Mouse (Mus musculus): ENCODE results near the gene Hist1h2bh. TPM values are rescaled to one million over a fixed set of nuclear protein-coding genes. Genes with fewer than 3 reads are reported as not detected.
"Not testable (repeated sequence)": the region's sequence is repeated elsewhere in the genome, so short reads cannot be mapped to it uniquely, and the experiment has no call there.

The Hist1h2bh gene
- total RNA-seq, 2 experiments from 2014 or later = 0.54 to 0.67 TPM

- DNase-seq (ENCODE audit: low spot score in 2 of 2) = not testable (repeated sequence)
Measured at GRCm38 (mm10) chr13:23574546-23575170, 31.5 kb upstream of the Hist1h2bh start.

- DNase-seq (ENCODE audit: low spot score in 2 of 2) = peak; percentile 79 to 89
Measured at GRCm38 (mm10) chr13:23573898-23574524, 30.8 kb upstream of the Hist1h2bh start, which contains the start of the genes Hist1h2bf and Hist1h2ad. TSS of gene Hist1h2bf (minus strand) at chr13:23574196. TSS of gene Hist1h2ad (plus strand) at chr13:23574381.

- not testable (repeated sequence) for DNase-seq (ENCODE audit: low spot score in 2 of 2)
Measured at GRCm38 (mm10) chr13:23573034-23573897, 30.1 kb upstream of the Hist1h2bh start.

- no peak for DNase-seq (ENCODE audit: low spot score in 2 of 2)
Measured at GRCm38 (mm10) chr13:23572218-23573033, 29.2 kb upstream of the Hist1h2bh start.

- DNase-seq (ENCODE audit: low spot score in 2 of 2) = not testable (repeated sequence)
Measured at GRCm38 (mm10) chr13:23571504-23572217, 28.5 kb upstream of the Hist1h2bh start.

GRCm38 (mm10) chr13:23571022-23571503 is 27.9 kb upstream of the Hist1h2bh start, which contains the start of the genes Hist1h2ae and Hist1h2bg:
TSS of gene Hist1h2ae (minus strand) at chr13:23571220.
TSS of gene Hist1h2bg (plus strand) at chr13:23571396.
- peak; percentile 50 to 73 for DNase-seq (ENCODE audit: low spot score in 2 of 2)

GRCm38 (mm10) chr13:23570261-23571021 is 27.2 kb upstream of the Hist1h2bh start:
- DNase-seq (ENCODE audit: low spot score in 2 of 2) = not testable (repeated sequence)

- DNase-seq (ENCODE audit: low spot score in 2 of 2) = no peak
Measured at GRCm38 (mm10) chr13:23564482-23564881, 21.3 kb upstream of the Hist1h2bh start.

GRCm38 (mm10) chr13:23562699-23563462 is 19.7 kb upstream of the Hist1h2bh start:
- DNase-seq (ENCODE audit: low spot score in 2 of 2) = peak in 1 of 2 experiments; percentile 38

- DNase-seq (ENCODE audit: low spot score in 2 of 2) = peak; percentile 85 to 92
Measured at GRCm38 (mm10) chr13:23561883-23562659, 18.9 kb upstream of the Hist1h2bh start, which contains the start of gene Hist1h3e. TSS of gene Hist1h3e (minus strand) at chr13:23562369.

- not testable (repeated sequence) for DNase-seq (ENCODE audit: low spot score in 2 of 2)
Measured at GRCm38 (mm10) chr13:23561531-23561882, 18.3 kb upstream of the Hist1h2bh start.

GRCm38 (mm10) chr13:23560699-23561098 is 17.5 kb upstream of the Hist1h2bh start:
- DNase-seq (ENCODE audit: low spot score in 2 of 2) = not testable (repeated sequence)

GRCm38 (mm10) chr13:23556906-23557305 is 13.7 kb upstream of the Hist1h2bh start:
- no peak for DNase-seq (ENCODE audit: low spot score in 2 of 2)

GRCm38 (mm10) chr13:23555839-23556416 is 12.7 kb upstream of the Hist1h2bh start:
- peak; percentile 47 to 64 for DNase-seq (ENCODE audit: low spot score in 2 of 2)

GRCm38 (mm10) chr13:23554925-23555838 is 12.0 kb upstream of the Hist1h2bh start:
- DNase-seq (ENCODE audit: low spot score in 2 of 2) = peak; percentile 69 to 84

GRCm38 (mm10) chr13:23554393-23554792 is 11.2 kb upstream of the Hist1h2bh start:
- no peak for DNase-seq (ENCODE audit: low spot score in 2 of 2)
